Mouse (Mus musculus) right cerebral cortex, adult 18-20 months (tissue): ENCODE results near the gene Ndufs8.
A peak's percentile ranks its signal among the peaks of the same experiment; 100 is the strongest.
"Not testable (repeated sequence)": the region's sequence is repeated elsewhere in the genome, so short reads cannot be mapped to it uniquely, and the experiment has no call there.

ENCODE experiments used
- DNase-seq: peaks from one replicate; pipeline ENCODE4 v3.0.0; 2022; ENCODE audit warnings: mixed read lengths

The Ndufs8 gene

GRCm38 (mm10) chr19:3912337-3913204, at the start of gene Ndufs8:
Gene Ndufs8 (minus strand): TSS chr19:3912774.
- peak; percentile 97 for DNase-seq

- not testable (repeated sequence) for DNase-seq
Observed at GRCm38 (mm10) chr19:3961805-3962204, 49.2 kb upstream of the Ndufs8 start.

- DNase-seq, result no peak
Observed at GRCm38 (mm10) chr19:3960211-3960610, 47.6 kb upstream of the Ndufs8 start.

GRCm38 (mm10) chr19:3959030-3959429, 46.5 kb upstream of the Ndufs8 start:
- DNase-seq, result no peak

- no peak for DNase-seq
Observed at GRCm38 (mm10) chr19:3958470-3958869, 45.9 kb upstream of the Ndufs8 start, which contains the start of gene Aldh3b3. Gene Aldh3b3 (plus strand): TSS chr19:3958645.

GRCm38 (mm10) chr19:3957296-3958036, 44.9 kb upstream of the Ndufs8 start:
- DNase-seq, result not testable (repeated sequence)

GRCm38 (mm10) chr19:3955804-3956203, 43.2 kb upstream of the Ndufs8 start:
- no peak for DNase-seq

- no peak for DNase-seq
Observed at GRCm38 (mm10) chr19:3955033-3955432, 42.5 kb upstream of the Ndufs8 start.

GRCm38 (mm10) chr19:3952099-3952498, 39.5 kb upstream of the Ndufs8 start:
- no peak for DNase-seq

- no peak for DNase-seq
Observed at GRCm38 (mm10) chr19:3951461-3951860, 38.9 kb upstream of the Ndufs8 start.

- no peak for DNase-seq
Observed at GRCm38 (mm10) chr19:3950331-3950730, 37.8 kb upstream of the Ndufs8 start.

- no peak for DNase-seq
Observed at GRCm38 (mm10) chr19:3948546-3948945, 36.0 kb upstream of the Ndufs8 start.

- DNase-seq, result no peak
Observed at GRCm38 (mm10) chr19:3947813-3948212, 35.2 kb upstream of the Ndufs8 start.

- DNase-seq, result peak; percentile 57
Observed at GRCm38 (mm10) chr19:3946715-3947114, 34.1 kb upstream of the Ndufs8 start.

GRCm38 (mm10) chr19:3945872-3946564, 33.4 kb upstream of the Ndufs8 start:
- no peak for DNase-seq

- no peak for DNase-seq
Observed at GRCm38 (mm10) chr19:3942986-3943735, 30.6 kb upstream of the Ndufs8 start.

- no peak for DNase-seq
Observed at GRCm38 (mm10) chr19:3942315-3942714, 29.7 kb upstream of the Ndufs8 start.

GRCm38 (mm10) chr19:3935896-3936850, 23.6 kb upstream of the Ndufs8 start:
- no peak for DNase-seq

- DNase-seq, result no peak
Observed at GRCm38 (mm10) chr19:3935032-3935895, 22.7 kb upstream of the Ndufs8 start, which contains the start of gene Unc93b1. Gene Unc93b1 (plus strand): TSS chr19:3935186.

- no peak for DNase-seq
Observed at GRCm38 (mm10) chr19:3931716-3932115, 19.1 kb upstream of the Ndufs8 start.
